Mouse (Mus musculus): ENCODE measurements around the gene Rtn4ip1.
"Not testable (repeated sequence)": the region's sequence is repeated elsewhere in the genome, so short reads cannot be mapped to it uniquely, and the experiment has no call there.

Gene Rtn4ip1

DNA sequence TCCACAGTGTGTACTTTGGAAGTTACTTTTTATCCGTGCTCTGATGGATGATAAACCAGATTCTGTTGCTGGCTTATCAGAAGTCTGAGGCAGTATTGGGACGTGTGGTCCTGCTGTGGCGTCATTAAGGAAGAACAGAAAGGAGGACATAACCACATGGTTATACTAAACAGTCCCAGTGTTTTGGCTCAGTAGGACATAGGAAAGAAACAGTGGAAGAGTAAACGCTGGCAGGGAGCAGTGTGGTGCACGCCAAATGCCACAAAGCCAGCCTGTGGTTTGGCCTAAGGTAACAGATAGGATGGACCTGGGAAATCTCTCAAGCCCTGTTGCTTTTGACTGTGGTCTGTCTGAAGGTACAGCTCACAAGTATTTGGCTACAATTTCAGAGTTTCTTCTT lies 27.0 kb downstream of the Rtn4ip1 start:
- no peak for DNase-seq (ENCODE audit: low read depth, low spot score)

GRCm38 (mm10) chr10:43939136-43939662 lies 37.6 kb downstream of the Rtn4ip1 start:
- no peak for DNase-seq (ENCODE audit: low read depth, low spot score)

GRCm38 (mm10) chr10:43943736-43944135 lies 42.1 kb downstream of the Rtn4ip1 start:
- peak; percentile 10 for DNase-seq (ENCODE audit: low read depth, low spot score)

- DNase-seq (ENCODE audit: low read depth, low spot score): no peak
Observed at GRCm38 (mm10) chr10:43945435-43945834, 43.8 kb downstream of the Rtn4ip1 start.

DNA sequence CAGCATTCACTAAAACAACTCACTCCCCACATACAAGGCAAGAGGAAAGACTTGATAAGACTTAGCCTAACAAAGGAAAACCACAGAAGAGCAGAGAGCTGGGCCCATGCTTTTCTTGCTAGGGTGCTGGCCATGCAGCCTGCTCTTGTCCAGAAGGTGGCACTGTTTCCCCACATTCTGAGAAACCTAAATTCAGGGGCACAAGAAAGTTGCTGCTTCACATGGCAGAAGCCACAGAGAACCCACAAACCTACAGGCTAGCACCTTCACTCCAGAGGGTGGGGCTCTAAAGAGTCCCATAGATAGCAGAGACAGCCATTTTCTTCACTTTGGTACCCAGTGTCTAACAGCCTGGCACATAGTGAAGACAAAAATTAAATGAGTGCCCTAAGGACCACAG lies 52.3 kb downstream of the Rtn4ip1 start:
- DNase-seq (ENCODE audit: low read depth, low spot score): peak; percentile 83

DNA sequence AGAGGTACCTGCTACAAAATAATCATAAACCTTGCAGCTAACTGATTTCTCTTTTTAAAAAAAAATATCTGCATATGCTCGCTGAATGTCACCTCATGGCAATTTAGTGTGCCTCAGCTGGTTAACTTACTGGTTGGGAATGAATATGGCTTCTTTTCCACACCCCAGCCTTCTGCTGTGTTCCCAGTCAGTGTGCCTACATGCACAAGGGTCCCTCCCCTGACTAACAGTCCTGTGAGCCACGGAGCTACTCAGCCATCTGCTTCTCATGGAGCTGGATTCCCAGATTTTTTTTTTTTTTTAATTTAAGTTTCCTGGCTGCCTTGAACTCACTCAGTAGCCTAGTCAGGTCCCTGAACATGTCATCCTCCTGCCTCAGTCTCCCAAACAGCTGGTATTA lies 63.3 kb downstream of the Rtn4ip1 start:
- DNase-seq (ENCODE audit: low read depth, low spot score): no peak

GRCm38 (mm10) chr10:43973244-43973643 lies 71.6 kb downstream of the Rtn4ip1 start:
- no peak for DNase-seq (ENCODE audit: low read depth, low spot score)

GRCm38 (mm10) chr10:43977353-43977752 lies 75.7 kb downstream of the Rtn4ip1 start:
- no peak for DNase-seq (ENCODE audit: low read depth, low spot score)

- no peak for DNase-seq (ENCODE audit: low read depth, low spot score)
Observed at GRCm38 (mm10) chr10:43980080-43980479, 78.5 kb downstream of the Rtn4ip1 start.

DNA sequence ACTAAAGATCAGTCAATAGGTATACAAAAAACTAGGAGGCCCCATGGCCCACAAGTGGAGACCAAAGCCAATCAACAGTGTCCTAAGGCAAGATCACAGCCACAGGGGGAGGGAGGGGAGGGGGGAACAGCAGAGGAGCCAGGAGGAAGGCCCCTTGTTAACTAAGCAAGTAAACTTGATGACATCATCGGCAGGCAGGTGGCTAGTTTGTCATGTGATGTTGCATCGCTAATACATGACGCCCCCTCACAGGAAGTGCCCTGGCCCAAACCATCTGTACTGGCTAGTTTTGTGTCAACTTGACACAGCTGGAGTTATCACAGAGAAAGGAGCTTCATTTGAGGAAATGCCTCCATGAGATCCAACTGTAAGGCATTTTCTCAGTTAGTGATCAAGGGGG lies 79.1 kb downstream of the Rtn4ip1 start:
- DNase-seq (ENCODE audit: low read depth, low spot score): not testable (repeated sequence)

- DNase-seq (ENCODE audit: low read depth, low spot score): no peak
Observed at GRCm38 (mm10) chr10:43982470-43982869, 80.9 kb downstream of the Rtn4ip1 start.

- DNase-seq (ENCODE audit: low read depth, low spot score): no peak
Observed at GRCm38 (mm10) chr10:43983241-43983640, 81.6 kb downstream of the Rtn4ip1 start.

GRCm38 (mm10) chr10:43983866-43984265 lies 82.3 kb downstream of the Rtn4ip1 start:
- DNase-seq (ENCODE audit: low read depth, low spot score): no peak

DNA sequence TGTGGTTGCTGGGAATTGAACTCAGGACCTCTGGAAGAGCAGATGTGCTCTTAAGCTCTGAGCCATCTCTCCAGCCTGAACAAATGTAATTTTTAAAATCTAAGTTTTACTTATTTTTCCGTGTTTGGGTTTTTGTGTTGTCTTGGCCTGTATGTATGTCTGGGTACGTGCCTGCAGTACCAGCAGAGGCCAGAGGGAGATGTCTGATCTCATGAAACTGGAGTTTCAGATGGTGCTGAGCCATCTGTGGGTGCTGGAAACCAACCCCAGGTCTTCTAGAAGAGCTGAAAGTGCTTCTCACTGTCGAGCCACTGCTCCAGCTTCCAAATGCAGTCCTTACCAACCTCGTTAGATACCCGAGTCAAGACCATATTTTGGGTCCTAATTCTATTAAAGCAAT lies 89.7 kb downstream of the Rtn4ip1 start:
- no peak for DNase-seq (ENCODE audit: low read depth, low spot score)

- no peak for DNase-seq (ENCODE audit: low read depth, low spot score)
Observed at GRCm38 (mm10) chr10:43992506-43992905, 90.9 kb downstream of the Rtn4ip1 start.

GRCm38 (mm10) chr10:43993198-43993597 lies 91.6 kb downstream of the Rtn4ip1 start:
- no peak for DNase-seq (ENCODE audit: low read depth, low spot score)

DNA sequence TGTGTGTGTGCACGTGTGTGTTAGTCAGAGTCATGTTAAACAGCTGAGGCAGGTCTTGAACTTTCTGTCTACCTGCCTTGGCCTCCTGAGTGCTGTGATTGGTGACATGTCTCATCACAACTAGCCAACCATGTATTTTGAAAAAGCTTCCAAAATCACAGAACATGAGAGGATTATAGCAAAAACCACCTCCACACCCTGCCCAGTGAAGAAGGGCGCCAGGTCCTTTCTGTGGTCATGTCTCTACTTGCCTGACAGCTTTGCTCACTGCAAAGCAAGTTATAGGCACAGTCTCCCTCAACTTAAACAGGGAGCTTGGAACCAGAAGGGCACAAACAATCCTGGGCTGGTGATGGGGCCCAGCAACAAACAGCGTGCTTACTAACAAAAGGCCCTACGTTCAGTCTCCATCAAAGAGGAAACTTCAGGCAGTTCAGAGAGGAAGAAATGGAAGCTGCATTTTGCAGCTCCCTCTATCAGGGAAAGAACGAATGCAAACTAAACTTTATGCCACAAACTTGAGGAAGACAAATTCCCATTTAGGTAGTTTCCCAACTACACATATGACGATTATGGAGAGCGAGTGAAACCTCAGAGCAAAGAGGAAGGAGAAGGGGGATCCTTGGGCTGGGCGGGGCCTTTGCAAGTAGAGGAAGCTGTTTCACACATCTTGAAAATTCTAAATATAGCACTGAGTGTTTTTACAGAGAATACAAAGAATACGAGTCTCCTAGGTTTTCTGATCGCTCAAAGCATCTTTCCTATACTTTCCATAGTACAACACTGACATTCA lies 94.4 kb downstream of the Rtn4ip1 start:
- DNase-seq (ENCODE audit: low read depth, low spot score): no peak

- DNase-seq (ENCODE audit: low read depth, low spot score): no peak
Observed at GRCm38 (mm10) chr10:43997276-43997675, 95.7 kb downstream of the Rtn4ip1 start.

DNA sequence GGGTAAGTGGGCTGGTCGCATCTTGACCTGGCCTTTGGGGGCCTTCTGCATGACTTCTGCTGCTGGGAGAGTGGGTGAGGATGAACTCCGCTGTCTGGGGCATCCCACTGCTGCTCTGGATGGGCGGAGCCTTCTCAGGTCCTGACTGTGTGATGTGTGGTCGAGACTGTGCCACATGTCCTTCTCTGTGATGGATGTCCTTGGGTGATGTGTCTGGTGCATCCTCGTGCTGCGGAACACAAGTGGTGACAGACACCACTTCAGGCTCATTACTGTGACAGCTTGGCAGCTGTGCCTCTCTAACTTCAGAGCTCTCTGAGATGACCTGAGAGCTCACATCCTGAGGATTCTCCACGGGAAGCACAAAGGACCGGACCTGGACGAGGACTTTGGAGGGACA lies 96.4 kb downstream of the Rtn4ip1 start:
- no peak for DNase-seq (ENCODE audit: low read depth, low spot score)

- no peak for DNase-seq (ENCODE audit: low read depth, low spot score)
Observed at GRCm38 (mm10) chr10:43998503-43999082, 97.0 kb downstream of the Rtn4ip1 start.

- no peak for DNase-seq (ENCODE audit: low read depth, low spot score)
Observed at GRCm38 (mm10) chr10:44000156-44000865, 98.7 kb downstream of the Rtn4ip1 start.
